Mouse (Mus musculus): ENCODE data around the gene Anapc2. TPM values are rescaled to one million over a fixed set of nuclear protein-coding genes. Genes with fewer than 3 reads are reported as not detected.

Gene Anapc2
- total RNA-seq, 1 experiment from 2014 or later, result 39.0 TPM

- ATAC-seq (replicated peaks in 1 of 2; ENCODE audit: insufficient read depth in 1 of 2, low FRiP score in 2 of 2, low TSS enrichment in 1 of 2, low read depth in 1 of 2, poor library complexity in 2 of 2, severe bottlenecking in 2 of 2), result peak in 1 of 2 experiments; percentile 36; a peak in 2 of 4 replicates
Observed at GRCm38 (mm10) chr2:25262795-25263622, 9.3 kb upstream of the Anapc2 start.

- no peak for ATAC-seq (replicated peaks in 1 of 2; ENCODE audit: insufficient read depth in 1 of 2, low FRiP score in 2 of 2, low TSS enrichment in 1 of 2, low read depth in 1 of 2, poor library complexity in 2 of 2, severe bottlenecking in 2 of 2)
Observed at GRCm38 (mm10) chr2:25263623-25264285, 8.5 kb upstream of the Anapc2 start.

GRCm38 (mm10) chr2:25264286-25264660 is 8.0 kb upstream of the Anapc2 start:
- ATAC-seq (replicated peaks in 1 of 2; ENCODE audit: insufficient read depth in 1 of 2, low FRiP score in 2 of 2, low TSS enrichment in 1 of 2, low read depth in 1 of 2, poor library complexity in 2 of 2, severe bottlenecking in 2 of 2), result no peak

- no peak for ATAC-seq (replicated peaks in 1 of 2; ENCODE audit: insufficient read depth in 1 of 2, low FRiP score in 2 of 2, low TSS enrichment in 1 of 2, low read depth in 1 of 2, poor library complexity in 2 of 2, severe bottlenecking in 2 of 2)
Observed at GRCm38 (mm10) chr2:25264851-25265250, 7.4 kb upstream of the Anapc2 start.

GRCm38 (mm10) chr2:25265897-25266656 is 6.2 kb upstream of the Anapc2 start:
- ATAC-seq (replicated peaks in 1 of 2; ENCODE audit: insufficient read depth in 1 of 2, low FRiP score in 2 of 2, low TSS enrichment in 1 of 2, low read depth in 1 of 2, poor library complexity in 2 of 2, severe bottlenecking in 2 of 2), result peak; percentile 23 to 25; a peak in 2 of 4 replicates

- no peak for ATAC-seq (replicated peaks in 1 of 2; ENCODE audit: insufficient read depth in 1 of 2, low FRiP score in 2 of 2, low TSS enrichment in 1 of 2, low read depth in 1 of 2, poor library complexity in 2 of 2, severe bottlenecking in 2 of 2)
Observed at GRCm38 (mm10) chr2:25266720-25267119, 5.6 kb upstream of the Anapc2 start.

GRCm38 (mm10) chr2:25267241-25267640 is 5.0 kb upstream of the Anapc2 start:
- no peak for ATAC-seq (replicated peaks in 1 of 2; ENCODE audit: insufficient read depth in 1 of 2, low FRiP score in 2 of 2, low TSS enrichment in 1 of 2, low read depth in 1 of 2, poor library complexity in 2 of 2, severe bottlenecking in 2 of 2)

- no peak for ATAC-seq (replicated peaks in 1 of 2; ENCODE audit: insufficient read depth in 1 of 2, low FRiP score in 2 of 2, low TSS enrichment in 1 of 2, low read depth in 1 of 2, poor library complexity in 2 of 2, severe bottlenecking in 2 of 2)
Observed at GRCm38 (mm10) chr2:25267746-25268309, 4.5 kb upstream of the Anapc2 start.

- no peak for ATAC-seq (replicated peaks in 1 of 2; ENCODE audit: insufficient read depth in 1 of 2, low FRiP score in 2 of 2, low TSS enrichment in 1 of 2, low read depth in 1 of 2, poor library complexity in 2 of 2, severe bottlenecking in 2 of 2)
Observed at GRCm38 (mm10) chr2:25272515-25272914, 237 bp downstream of the Anapc2 start.

GRCm38 (mm10) chr2:25273010-25273409 is 732 bp downstream of the Anapc2 start:
- ATAC-seq (replicated peaks in 1 of 2; ENCODE audit: insufficient read depth in 1 of 2, low FRiP score in 2 of 2, low TSS enrichment in 1 of 2, low read depth in 1 of 2, poor library complexity in 2 of 2, severe bottlenecking in 2 of 2), result no peak

GRCm38 (mm10) chr2:25278928-25279882 is 6.9 kb downstream of the Anapc2 start:
- peak; percentile 86 to 89 for ATAC-seq (replicated peaks in 1 of 2; ENCODE audit: insufficient read depth in 1 of 2, low FRiP score in 2 of 2, low TSS enrichment in 1 of 2, low read depth in 1 of 2, poor library complexity in 2 of 2, severe bottlenecking in 2 of 2)

GRCm38 (mm10) chr2:25285551-25285950 is 13.3 kb downstream of the Anapc2 start:
- no peak for ATAC-seq (replicated peaks in 1 of 2; ENCODE audit: insufficient read depth in 1 of 2, low FRiP score in 2 of 2, low TSS enrichment in 1 of 2, low read depth in 1 of 2, poor library complexity in 2 of 2, severe bottlenecking in 2 of 2)

- no peak for ATAC-seq (replicated peaks in 1 of 2; ENCODE audit: insufficient read depth in 1 of 2, low FRiP score in 2 of 2, low TSS enrichment in 1 of 2, low read depth in 1 of 2, poor library complexity in 2 of 2, severe bottlenecking in 2 of 2)
Observed at GRCm38 (mm10) chr2:25286314-25286713, 14.0 kb downstream of the Anapc2 start.

GRCm38 (mm10) chr2:25286837-25287636 is 14.8 kb downstream of the Anapc2 start:
- no peak for ATAC-seq (replicated peaks in 1 of 2; ENCODE audit: insufficient read depth in 1 of 2, low FRiP score in 2 of 2, low TSS enrichment in 1 of 2, low read depth in 1 of 2, poor library complexity in 2 of 2, severe bottlenecking in 2 of 2)

- no peak for ATAC-seq (replicated peaks in 1 of 2; ENCODE audit: insufficient read depth in 1 of 2, low FRiP score in 2 of 2, low TSS enrichment in 1 of 2, low read depth in 1 of 2, poor library complexity in 2 of 2, severe bottlenecking in 2 of 2)
Observed at GRCm38 (mm10) chr2:25287927-25288649, 15.8 kb downstream of the Anapc2 start, which contains the start of gene Tmem210. Tmem210 (plus strand) TSS chr2:25288145.

Data from hematopoietic stem cell, adult 5-6 weeks (primary cell).